Mouse (Mus musculus) thymus, postnatal 14 days (tissue): Measurements from ENCODE around the gene Kcnh4.

Experiments
- DNase-seq: peaks from one replicate; pipeline ENCODE4 v3.0.0; 2021

Kcnh4 gene

GRCm38 (mm10) chr11:100730477-100731205 lies 29.1 kb downstream of the Kcnh4 start:
- DNase-seq, result no peak

- DNase-seq, result no peak
Measured at GRCm38 (mm10) chr11:100729976-100730375, 29.8 kb downstream of the Kcnh4 start.

GRCm38 (mm10) chr11:100728601-100729000 lies 31.1 kb downstream of the Kcnh4 start:
- DNase-seq, result no peak

GRCm38 (mm10) chr11:100727201-100727600 lies 32.5 kb downstream of the Kcnh4 start:
- no peak for DNase-seq

GRCm38 (mm10) chr11:100724919-100725512 lies 34.7 kb downstream of the Kcnh4 start:
- no peak for DNase-seq

GRCm38 (mm10) chr11:100722493-100723028 lies 37.2 kb downstream of the Kcnh4 start:
- no peak for DNase-seq

DNA sequence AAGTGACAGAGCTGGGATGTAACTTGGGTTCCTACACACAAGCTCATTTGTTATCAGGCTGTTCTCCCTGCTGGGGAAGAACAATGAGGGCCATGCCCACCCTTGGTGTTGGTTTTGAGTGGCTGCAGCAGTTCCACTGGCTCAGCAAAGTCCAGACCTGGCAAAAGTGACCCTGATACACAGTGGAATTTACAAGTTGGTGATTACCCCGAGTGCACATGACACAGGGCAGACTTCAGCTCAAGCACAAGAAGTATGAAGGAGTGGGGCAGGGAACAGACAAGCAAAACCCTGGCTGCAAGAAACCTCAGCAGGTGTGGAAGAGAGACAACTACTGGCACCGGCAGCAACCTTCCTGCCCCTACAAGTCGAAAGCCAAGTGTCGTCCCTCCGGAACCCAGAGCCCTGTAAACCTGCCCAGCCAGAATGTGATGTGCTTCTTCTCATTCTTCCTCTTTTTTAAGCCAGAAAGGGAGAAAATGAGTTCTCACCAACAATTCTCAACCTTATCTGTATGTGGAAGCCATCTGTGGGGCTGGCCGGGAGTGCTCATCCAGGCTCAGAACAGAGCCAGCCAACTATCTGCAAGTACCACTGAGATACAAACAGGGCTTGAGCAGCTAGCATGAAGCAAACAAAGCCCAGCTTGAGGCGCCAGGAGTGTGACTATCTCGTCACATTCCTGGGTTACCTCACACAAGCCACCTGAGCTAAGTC lies 37.8 kb downstream of the Kcnh4 start:
- no peak for DNase-seq

DNA sequence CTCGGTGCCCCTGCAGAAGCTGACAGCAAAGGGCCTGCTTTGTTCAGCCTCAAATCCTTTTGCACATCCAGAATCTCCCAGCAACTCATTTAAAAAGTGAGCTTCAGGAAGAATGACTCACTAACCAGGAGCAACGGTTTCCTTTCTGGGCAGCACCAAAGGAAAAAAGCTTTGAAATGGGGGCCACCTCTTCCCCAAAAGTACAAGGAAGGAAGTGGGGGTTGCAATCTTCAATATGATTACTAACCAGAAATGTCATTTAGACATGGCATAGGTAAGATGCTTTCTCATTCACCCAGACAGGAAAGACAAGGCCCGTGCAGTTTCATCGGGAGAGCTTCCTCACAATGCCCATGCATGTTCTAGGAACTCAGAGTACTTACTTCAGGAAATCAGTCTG lies 38.5 kb downstream of the Kcnh4 start:
- no peak for DNase-seq

GRCm38 (mm10) chr11:100720345-100720744 lies 39.4 kb downstream of the Kcnh4 start:
- no peak for DNase-seq

DNA sequence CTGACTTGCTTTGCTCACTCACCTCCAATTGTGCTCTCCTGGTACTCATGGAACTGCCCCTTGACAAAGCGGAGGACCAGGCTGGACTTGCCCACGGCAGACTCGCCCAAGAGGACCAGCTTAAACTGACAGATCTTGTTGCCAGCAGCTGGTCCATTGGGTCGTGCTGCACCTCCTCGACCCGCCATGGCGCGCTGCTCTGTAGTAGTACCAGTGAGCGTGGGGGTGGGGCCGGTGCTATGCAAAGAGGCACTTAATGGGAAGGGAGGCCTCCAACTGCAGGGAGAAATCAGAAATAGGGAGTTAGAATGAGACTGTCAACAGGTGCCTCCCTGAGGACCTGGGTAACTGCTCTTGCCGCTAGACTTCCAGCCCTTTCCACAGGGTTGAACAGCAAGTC lies 39.8 kb downstream of the Kcnh4 start:
- no peak for DNase-seq

DNA sequence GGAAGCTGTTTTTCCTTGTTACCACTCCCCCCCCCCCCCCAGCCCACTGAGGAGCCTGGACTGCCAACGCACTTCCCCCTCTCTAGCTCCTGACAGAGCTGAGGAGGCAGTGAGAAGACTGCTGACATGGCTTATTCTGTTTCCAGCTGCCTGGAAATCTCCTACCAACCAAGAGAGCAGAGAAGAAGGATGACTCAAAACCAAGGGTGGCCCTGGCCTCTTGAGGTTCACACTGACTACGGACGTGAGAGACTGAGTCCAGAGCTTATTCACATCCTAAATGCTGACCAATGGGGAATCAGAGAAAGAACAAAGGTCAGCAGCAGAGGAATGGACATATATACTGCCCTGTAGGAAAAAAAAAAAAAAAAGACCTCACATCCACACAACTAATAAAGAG lies 40.4 kb downstream of the Kcnh4 start:
- no peak for DNase-seq

- DNase-seq, result no peak
Measured at GRCm38 (mm10) chr11:100718866-100719265, 40.9 kb downstream of the Kcnh4 start.

DNA sequence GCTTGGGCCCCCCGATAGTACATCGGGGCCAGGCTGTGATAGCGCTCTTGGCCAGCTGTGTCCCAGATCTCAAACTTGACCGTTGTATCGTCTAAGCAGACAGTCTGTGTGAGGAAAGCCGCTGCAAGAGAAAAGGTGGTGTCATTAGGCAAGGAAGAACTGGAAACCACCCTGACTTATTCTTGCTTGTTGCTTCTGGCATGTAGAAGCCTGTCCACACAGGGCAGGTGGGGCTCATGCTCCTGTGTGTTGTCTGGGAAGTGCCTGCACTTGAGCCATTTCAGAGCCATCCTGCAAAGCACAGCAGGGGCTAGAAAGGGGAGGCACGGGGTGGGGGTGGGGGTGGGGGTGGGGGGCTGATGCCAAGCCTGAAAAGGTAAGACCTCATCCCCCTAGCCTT lies 41.3 kb downstream of the Kcnh4 start:
- no peak for DNase-seq

DNA sequence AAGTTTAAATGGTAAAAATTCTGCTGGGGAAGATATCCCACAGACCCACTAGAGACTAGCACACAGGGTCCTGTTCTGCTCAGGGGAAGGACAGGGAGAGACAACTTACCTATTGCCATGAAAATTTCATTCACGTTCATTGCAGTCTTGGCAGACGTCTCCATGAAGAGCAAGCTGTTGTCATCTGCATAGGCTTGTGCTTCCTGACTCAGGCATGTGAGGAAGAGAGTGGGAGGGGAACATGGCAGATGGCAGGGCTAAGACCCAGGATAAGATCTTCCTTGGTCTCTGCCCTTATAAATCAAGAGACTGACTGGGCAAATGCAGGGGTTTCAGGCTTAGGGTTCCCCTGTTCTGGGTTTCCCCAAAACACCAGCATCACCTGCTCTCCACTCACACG lies 43.1 kb downstream of the Kcnh4 start:
- no peak for DNase-seq

DNA sequence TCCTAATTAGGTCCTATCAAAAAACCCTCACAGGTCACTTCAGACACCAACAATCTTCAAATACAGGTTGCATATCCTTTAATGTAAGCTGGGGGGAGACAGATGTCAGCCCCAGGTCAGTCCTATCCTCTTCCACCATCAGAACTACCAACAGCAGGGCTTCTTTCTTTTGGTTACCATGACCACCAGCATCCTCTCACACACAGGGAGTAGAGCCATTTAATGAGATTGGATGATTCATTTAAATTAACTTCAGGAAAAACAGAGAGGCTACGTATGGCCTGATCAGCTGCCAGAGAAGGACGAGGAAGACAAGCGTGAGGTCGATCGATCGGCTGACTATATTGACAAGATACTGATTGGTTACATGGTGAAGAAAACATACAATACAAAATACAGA lies 44.8 kb downstream of the Kcnh4 start:
- DNase-seq, result no peak

DNA sequence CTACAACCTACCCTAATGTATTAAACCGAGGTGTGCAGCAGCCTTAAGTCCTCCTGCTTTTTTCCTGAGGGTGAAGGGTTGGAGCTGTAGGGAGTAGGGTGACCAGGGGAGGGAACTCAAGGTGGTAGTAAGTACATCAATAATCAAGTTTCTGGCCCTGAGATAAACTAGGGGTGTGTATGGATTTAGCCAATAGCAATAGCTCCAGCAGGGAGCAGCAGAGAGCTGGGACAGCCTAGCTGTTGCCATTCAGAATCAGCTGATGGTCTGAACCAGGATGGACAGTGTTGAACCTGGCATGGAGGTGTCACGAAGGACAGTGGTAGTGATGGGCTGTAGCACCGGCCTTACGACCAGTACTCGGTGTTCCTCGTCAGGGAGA lies 45.2 kb downstream of the Kcnh4 start:
- DNase-seq, result peak; percentile 82

GRCm38 (mm10) chr11:100713735-100714533 lies 45.8 kb downstream of the Kcnh4 start, which contains the start of gene Hspb9:
Gene Hspb9, plus strand, starts transcription at chr11:100713850.
- peak; percentile 93 for DNase-seq

DNA sequence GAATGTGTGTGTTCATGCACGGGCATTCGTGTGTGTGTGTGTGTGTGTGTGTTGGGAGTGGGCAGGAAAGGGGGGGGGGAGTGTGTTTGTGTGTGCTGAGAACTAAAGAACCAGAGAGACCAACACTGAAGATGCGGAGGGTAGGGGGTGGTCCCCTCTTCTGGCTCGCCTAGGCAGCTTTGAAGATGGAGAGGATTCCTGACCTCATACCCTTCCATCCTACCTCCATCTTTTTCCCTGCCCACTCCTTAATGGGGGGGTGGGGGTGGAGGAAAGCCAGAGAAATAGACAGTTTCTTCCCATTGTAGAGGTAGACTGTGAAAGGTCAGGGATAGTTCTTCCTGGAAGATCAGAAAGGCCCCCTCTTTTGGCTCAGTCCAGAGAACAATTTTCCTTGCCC lies 46.6 kb downstream of the Kcnh4 start:
- DNase-seq, result no peak

DNA sequence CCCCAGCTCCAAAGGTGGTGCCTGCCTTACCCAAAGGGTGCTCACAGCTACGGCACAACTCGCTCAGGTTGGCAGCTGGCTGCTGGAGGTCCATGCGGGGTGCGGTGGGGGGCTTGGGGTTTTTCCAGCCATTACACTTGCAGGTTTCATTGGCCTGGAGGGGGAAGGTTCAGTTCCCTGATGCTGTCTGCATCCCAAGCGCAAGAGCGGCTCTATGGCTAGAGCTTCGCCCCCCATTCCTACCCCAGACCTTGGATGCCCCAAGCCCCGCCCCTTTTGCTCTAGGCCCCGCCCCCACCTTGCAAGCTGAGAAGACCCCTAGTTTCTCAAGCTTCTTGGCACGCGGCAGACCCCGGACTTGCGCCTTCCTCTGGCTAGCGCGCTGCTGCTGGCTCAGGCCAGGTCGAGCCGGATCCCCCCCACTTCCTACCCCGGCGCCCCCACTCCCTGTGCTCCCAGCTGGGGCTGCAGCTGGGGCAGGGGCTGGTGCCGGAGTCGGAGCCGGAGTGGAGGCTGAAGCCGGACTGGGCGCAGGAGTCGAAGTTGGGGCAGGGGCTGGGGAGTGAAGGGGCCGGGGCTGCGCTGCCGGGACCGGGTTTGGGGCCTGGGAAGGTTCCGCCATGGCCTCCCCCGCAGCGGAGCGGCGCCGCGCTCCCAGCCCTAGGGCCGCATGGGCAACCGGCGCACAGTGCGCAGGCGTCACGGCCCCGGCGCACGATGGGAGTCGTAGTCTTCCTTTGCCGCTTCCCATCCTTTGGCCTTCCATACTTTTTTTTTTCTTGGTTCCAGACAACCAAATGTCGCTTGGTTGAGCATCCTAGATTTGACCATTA lies 47.7 kb downstream of the Kcnh4 start, which contains the start of gene Kat2a:
Gene Kat2a (minus strand): TSS at position 683 of the 833 bp plus-strand sequence.
- peak; percentile 83 for DNase-seq

DNA sequence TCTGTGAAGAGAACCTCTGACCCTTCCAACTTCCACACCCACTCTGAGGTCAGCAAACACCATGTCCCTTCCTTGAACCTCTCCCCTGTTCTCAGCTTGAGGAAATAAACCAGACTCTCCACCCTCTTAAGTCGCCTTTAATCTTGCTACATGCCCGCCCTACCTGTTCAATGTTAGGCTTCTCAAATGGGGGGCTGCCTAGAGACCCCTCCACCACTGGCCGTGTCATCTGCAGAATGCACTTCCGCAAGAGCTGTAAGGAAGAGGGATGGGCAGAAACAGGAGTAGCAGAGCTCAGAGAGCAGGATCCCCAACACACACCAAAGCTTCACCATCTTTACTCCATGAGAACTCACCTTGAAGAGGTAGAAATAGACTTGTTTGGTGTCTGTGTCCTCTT lies 48.8 kb downstream of the Kcnh4 start:
- no peak for DNase-seq

- DNase-seq, result no peak
Measured at GRCm38 (mm10) chr11:100710528-100710927, 49.2 kb downstream of the Kcnh4 start.
